8 mouse cellular contexts compared by ENCODE assay signal in the genomic region with DNA sequence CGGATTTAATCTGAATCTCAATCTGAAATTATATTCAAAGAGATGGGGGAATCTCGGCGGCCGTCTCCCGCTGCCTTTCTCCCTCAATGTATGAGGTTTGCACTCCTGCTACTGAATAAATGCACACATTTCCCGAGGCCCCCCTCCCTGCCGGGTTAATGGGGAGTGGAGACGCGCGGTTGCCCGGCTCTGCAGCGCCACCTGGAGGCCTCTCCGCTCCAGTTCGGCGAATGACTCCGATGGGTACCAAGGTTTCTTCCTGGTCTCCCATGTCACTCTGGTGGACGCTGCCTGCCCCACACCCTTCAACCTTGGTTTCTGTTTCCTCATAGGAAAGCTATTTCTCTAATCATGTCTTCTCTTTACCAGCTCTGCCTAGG. TPM values are rescaled to one million over a fixed set of nuclear protein-coding genes. Genes with fewer than 3 reads are reported as not detected.
DNase-seq lines count a peak whose midpoint lies in the region; ATAC-seq lines count a peak whose summit lies in the region.

No protein-coding gene starts in this region.

- H3K4me3 ChIP-seq in forebrain, embryonic 10.5 days, result peak overlapping the region; percentile 65
- peak overlapping the region; percentile 22 to 55; a peak in 3 of 4 replicates for H3K4me3 ChIP-seq in heart, embryonic 14.5 days (ENCODE audit: control insufficient read depth in 1 of 2, insufficient read depth in 1 of 2, low read depth in 1 of 2, low read length in 2 of 2)
- H3K4me3 ChIP-seq in liver, embryonic 11.5 days (ENCODE audit: low read depth, low read length), result no peak overlapping the region; the same call in 1 of the 2 replicates
- H3K4me3 ChIP-seq in stomach, embryonic 16.5 days (replicated peaks; ENCODE audit: low read length), result peak overlapping the region; percentile 52

- peaks cover 9% of the 10 kb centered on the region for H3K9me3 ChIP-seq in forebrain, embryonic 10.5 days
- H3K9me3 ChIP-seq in heart, embryonic 14.5 days (ENCODE audit: control insufficient read depth, low read length), result no peaks in the 10 kb centered on the region
- no peaks in the 10 kb centered on the region for H3K9me3 ChIP-seq in liver, embryonic 11.5 days (ENCODE audit: control insufficient read depth, low read length)
- H3K9me3 ChIP-seq in stomach, embryonic 16.5 days (replicated peaks; ENCODE audit: control insufficient read depth, low read length), result no peaks in the 10 kb centered on the region

- peaks cover 92% of the 10 kb centered on the region for H3K4me1 ChIP-seq in forebrain, embryonic 10.5 days
- peaks cover 6 to 7% of the 10 kb centered on the region in 2 experiments for H3K4me1 ChIP-seq in heart, embryonic 14.5 days (ENCODE audit: control insufficient read depth in 2 of 2, insufficient read depth in 2 of 2, low read length in 2 of 2)
- 0 out of 2 replicates have a peak, but pooled peaks cover 3% of the 10 kb centered on the region for H3K4me1 ChIP-seq in liver, embryonic 11.5 days (replicated peaks; ENCODE audit: control insufficient read depth, insufficient read depth, low read length)
- H3K4me1 ChIP-seq in stomach, embryonic 16.5 days (ENCODE audit: control insufficient read depth, insufficient read depth, low read length), result peaks cover 2% of the 10 kb centered on the region; the same call in 1 of the 2 replicates

- peak overlapping the region; percentile 99 for H3K4me2 ChIP-seq in heart, embryonic 14.5 days (ENCODE audit: low read length)
- peak overlapping the region; percentile 81 for H3K4me2 ChIP-seq in liver, embryonic 11.5 days
- H3K4me2 ChIP-seq in stomach, embryonic 16.5 days (ENCODE audit: low read depth, low read length), result peak overlapping the region; percentile 97

- peak overlapping the region; percentile 85 for H3K27ac ChIP-seq in forebrain, embryonic 10.5 days
- no peak overlapping the region for H3K27ac ChIP-seq in heart, embryonic 14.5 days (replicated peaks in 1 of 2; ENCODE audit: control insufficient read depth in 1 of 2, insufficient read depth in 1 of 2, low read depth in 2 of 2, low read length in 2 of 2)
- no peak overlapping the region for H3K27ac ChIP-seq in liver, embryonic 11.5 days (ENCODE audit: low read depth, low read length)
- H3K27ac ChIP-seq in stomach, embryonic 16.5 days (ENCODE audit: low read length), result no peak overlapping the region

- H3K9ac ChIP-seq in heart, embryonic 14.5 days (ENCODE audit: low read length), result no peak overlapping the region
- H3K9ac ChIP-seq in liver, embryonic 11.5 days (ENCODE audit: low read depth, low read length), result no peak overlapping the region
- no peak overlapping the region for H3K9ac ChIP-seq in stomach, embryonic 16.5 days (ENCODE audit: low read length)

- H3K27me3 ChIP-seq in forebrain, embryonic 10.5 days (ENCODE audit: poor library complexity, severe bottlenecking), result peaks cover 100% of the 10 kb centered on the region
- peaks cover 85% of the 10 kb centered on the region for H3K27me3 ChIP-seq in heart, embryonic 14.5 days (ENCODE audit: control insufficient read depth, insufficient read depth, low read length)
- H3K27me3 ChIP-seq in liver, embryonic 11.5 days (replicated peaks; ENCODE audit: control insufficient read depth, insufficient read depth, low read length), result peaks cover 77% of the 10 kb centered on the region
- H3K27me3 ChIP-seq in stomach, embryonic 16.5 days (ENCODE audit: control insufficient read depth, insufficient read depth, low read length), result peaks cover 45% of the 10 kb centered on the region

- DNase-seq in B cell, adult 2 months, result peak; percentile 40 to 46
- peak; percentile 56 for DNase-seq in c-Kit-positive CD71-negative TER-119-negative erythroid progenitor cells, embryonic 14.5 days (ENCODE audit: low read depth)
- peak; percentile 89 for DNase-seq in forebrain, embryonic 10.5 days (ENCODE audit: extremely low spot score, low spot score)
- DNase-seq in kidney, postnatal 10 days, result peak; percentile 91
- DNase-seq in liver, embryonic 11.5 days (ENCODE audit: low spot score), result peak; percentile 84
- DNase-seq in neural tube, embryonic 10.5 days (ENCODE audit: extremely low spot score, low spot score), result peak; percentile 92

- no peak for ATAC-seq in heart, embryonic 14.5 days (ENCODE audit: insufficient number of reproducible peaks, insufficient read depth, low FRiP score, low read depth)
- ATAC-seq in liver, embryonic 11.5 days (replicated peaks; ENCODE audit: low FRiP score), result peak; percentile 56
- ATAC-seq in stomach, embryonic 16.5 days (ENCODE audit: insufficient read depth, low FRiP score), result no peak; the same call in 1 of the 2 replicates

- H3K36me3 ChIP-seq in forebrain, embryonic 10.5 days (replicated peaks), result peaks cover 15% of the 10 kb centered on the region
- H3K36me3 ChIP-seq in heart, embryonic 14.5 days (ENCODE audit: control insufficient read depth, insufficient read depth, low read length), result no peaks in the 10 kb centered on the region
- H3K36me3 ChIP-seq in liver, embryonic 11.5 days (ENCODE audit: control insufficient read depth, insufficient read depth, low read length), result no peaks in the 10 kb centered on the region
- H3K36me3 ChIP-seq in stomach, embryonic 16.5 days (ENCODE audit: control insufficient read depth, insufficient read depth, low read length), result no peaks in the 10 kb centered on the region

- 0% methylated on average over 17 of the region's 17 CpGs for WGBS in forebrain, embryonic 10.5 days
- 2% methylated on average over 17 of the region's 17 CpGs for WGBS in heart, embryonic 14.5 days
- 1% methylated on average over 17 of the region's 17 CpGs for WGBS in liver, embryonic 11.5 days
- under 1% methylated on average over 17 of the region's 17 CpGs for WGBS in stomach, embryonic 16.5 days

RNA-seq across cellular contexts. Expression of gene Lmo1, which starts 4.6 kb away (rescaled TPM):
- polyA plus RNA-seq in forebrain, embryonic 10.5 days (2016; fragmentation: Nextera tagmentation; extraction: Ambion mirVana), result 21.9 and 29.6 TPM in 2 replicates
- polyA plus RNA-seq in heart, embryonic 14.5 days (2014; fragmentation: Nextera tagmentation; extraction: Ambion mirVana), result 1.9 and 2.6 TPM in 2 replicates
- polyA plus RNA-seq in liver, embryonic 11.5 days (2014; fragmentation: Nextera tagmentation; extraction: Ambion mirVana), result 5.3 and 5.6 TPM in 2 replicates
- polyA plus RNA-seq in stomach, embryonic 16.5 days (2015; fragmentation: Nextera tagmentation; extraction: Ambion mirVana), result 5.2 and 8.3 TPM in 2 replicates
